Mouse (Mus musculus) kidney, postnatal 36 days (tissue): ENCODE results near the gene Eif4enif1.
"Not testable (repeated sequence)": the region's sequence is repeated elsewhere in the genome, so short reads cannot be mapped to it uniquely, and the experiment has no call there.

Experiments
- DNase-seq, 2 experiments: peaks; one replicate each; pipeline ENCODE4 v3.0.0; 2021 to 2022; ENCODE audit warnings: mixed read lengths in 2 of 2

The Eif4enif1 gene

DNA sequence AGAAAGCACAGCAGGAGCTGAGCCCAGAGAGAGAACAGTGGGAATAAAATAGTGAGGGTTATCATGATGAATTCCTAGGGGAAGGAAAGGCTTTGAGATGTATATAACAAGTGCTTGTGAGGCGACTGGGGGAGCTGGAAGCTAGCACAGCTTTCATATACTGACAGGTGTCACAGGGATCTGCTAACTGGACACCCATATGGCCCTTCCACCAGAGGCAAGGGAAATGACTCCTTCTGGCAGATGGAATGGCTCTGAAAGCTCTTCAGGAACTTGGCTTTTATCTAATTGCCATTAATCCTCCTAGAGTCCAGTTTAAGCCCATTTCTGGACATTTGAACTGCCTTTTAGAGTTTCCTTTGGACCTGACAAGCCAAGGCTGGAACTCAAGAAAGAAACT is 20.2 kb upstream of the Eif4enif1 start:
- not testable (repeated sequence) for DNase-seq

- peak in 1 of 2 experiments; percentile 9 for DNase-seq
Observed at GRCm38 (mm10) chr11:3182707-3183106, 19.5 kb upstream of the Eif4enif1 start.

DNA sequence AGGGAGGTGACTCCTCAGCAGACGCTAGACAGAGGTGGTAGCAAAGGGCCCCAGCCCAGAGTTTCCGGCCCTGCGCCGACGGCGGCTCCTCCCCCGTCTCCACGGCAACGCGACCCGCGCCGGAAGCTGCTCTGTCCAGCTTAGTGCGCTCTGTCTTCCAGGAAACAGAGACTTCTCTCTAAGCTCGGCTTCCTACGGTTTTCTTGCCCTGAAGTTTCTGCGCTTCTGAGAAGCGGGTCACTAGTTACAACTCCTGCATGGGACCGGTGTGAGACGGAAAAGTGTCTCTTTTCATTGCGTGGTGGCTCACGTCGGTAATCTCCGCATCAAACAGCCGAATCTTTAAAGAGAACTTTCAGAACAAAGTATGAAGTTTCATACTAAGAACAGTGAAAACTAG is 8.8 kb upstream of the Eif4enif1 start, which contains the start of gene Sfi1:
TSS of gene Sfi1 (minus strand) at position 101 of the 400 bp plus-strand sequence.
- no peak for DNase-seq

GRCm38 (mm10) chr11:3200636-3201035 is 1.6 kb upstream of the Eif4enif1 start:
- DNase-seq = not testable (repeated sequence)

- DNase-seq = no peak
Observed at GRCm38 (mm10) chr11:3201326-3202230, 614 bp upstream of the Eif4enif1 start.

DNA sequence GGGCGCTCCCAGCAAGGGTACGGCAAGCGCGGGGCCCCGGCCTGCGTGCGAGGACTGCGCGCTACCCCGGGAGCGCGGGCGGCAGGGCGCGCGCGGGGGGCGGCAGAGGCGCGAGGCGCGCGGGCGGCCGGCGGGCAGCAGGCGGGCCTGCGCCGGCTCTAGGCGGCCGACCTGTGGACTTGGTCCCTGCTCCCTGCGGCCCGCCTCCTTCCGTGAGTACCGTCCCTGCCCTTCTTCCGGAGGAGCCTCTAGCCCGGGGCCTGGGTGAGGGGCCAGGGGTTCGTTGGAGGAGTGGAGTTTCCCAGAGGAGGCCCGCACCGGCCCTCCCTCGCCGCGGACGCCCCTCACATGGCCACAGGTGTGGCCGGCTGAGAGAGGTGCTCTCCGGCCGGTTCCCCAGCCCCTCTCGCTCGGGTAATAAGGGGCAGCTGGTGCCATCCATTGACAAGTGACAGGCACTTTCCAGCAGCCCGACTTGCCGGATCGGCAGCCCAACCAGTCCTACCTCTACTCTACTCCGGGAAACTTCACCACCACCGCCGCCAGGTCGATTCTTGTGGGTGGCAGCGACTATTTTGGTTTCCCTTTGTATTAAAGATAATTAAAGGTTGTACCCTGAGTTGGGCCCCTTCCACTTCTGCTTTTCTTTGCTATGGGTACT is 719 bp downstream of the Eif4enif1 start:
- peak; percentile 72 to 82 for DNase-seq

GRCm38 (mm10) chr11:3203771-3204170 is 1.6 kb downstream of the Eif4enif1 start:
- DNase-seq = no peak

GRCm38 (mm10) chr11:3205207-3205606 is 3.0 kb downstream of the Eif4enif1 start:
- DNase-seq = no peak

DNA sequence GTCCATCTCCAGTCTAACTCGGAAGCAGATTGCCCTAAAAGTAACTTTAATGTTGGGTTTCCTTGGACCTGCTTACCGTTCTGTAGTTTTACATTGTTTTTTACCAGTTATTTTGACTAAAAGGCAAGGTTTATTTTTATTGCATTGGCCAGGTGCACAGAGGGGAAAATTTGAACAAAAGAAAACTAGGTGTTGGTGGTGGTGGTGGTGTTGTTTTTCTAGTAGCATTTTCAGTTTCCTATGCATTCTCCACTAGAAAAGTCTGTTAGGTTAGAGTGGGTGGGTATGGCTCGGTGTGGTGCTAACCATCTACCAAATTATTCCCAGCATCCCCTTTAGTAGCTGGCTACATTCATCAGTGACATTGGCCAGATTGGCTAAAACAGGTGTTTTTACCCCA is 4.6 kb downstream of the Eif4enif1 start:
- DNase-seq = no peak

- no peak for DNase-seq
Observed at GRCm38 (mm10) chr11:3212526-3212925, 10.3 kb downstream of the Eif4enif1 start.

- DNase-seq = no peak
Observed at GRCm38 (mm10) chr11:3223105-3223504, 20.9 kb downstream of the Eif4enif1 start.

GRCm38 (mm10) chr11:3227113-3227512 is 24.9 kb downstream of the Eif4enif1 start:
- no peak for DNase-seq

DNA sequence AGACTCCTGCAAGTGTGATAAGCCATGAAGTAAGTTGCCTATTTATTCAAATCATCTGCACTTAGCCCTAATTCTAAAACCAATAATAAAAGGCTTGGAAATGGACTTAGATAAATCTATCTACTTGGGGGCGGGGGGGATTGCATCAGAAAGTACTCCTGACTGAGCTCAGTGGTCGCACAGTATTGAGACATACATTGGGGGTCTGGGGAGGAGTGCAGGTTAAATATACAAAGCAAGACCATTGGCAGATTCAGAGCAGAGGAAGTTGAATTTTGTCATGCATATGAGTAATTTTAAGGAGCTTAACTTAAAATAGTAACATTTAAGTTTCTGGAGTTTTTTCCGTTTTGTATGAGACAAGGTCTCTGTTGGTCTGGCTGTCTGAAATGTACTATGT is 30.1 kb downstream of the Eif4enif1 start:
- no peak for DNase-seq

GRCm38 (mm10) chr11:3233704-3234103 is 31.5 kb downstream of the Eif4enif1 start:
- DNase-seq = no peak

- no peak for DNase-seq
Observed at GRCm38 (mm10) chr11:3235277-3235676, 33.1 kb downstream of the Eif4enif1 start.

- DNase-seq = no peak
Observed at GRCm38 (mm10) chr11:3242395-3242794, 40.2 kb downstream of the Eif4enif1 start.

GRCm38 (mm10) chr11:3243771-3244170 is 41.6 kb downstream of the Eif4enif1 start:
- no peak for DNase-seq

GRCm38 (mm10) chr11:3247387-3247786 is 45.2 kb downstream of the Eif4enif1 start:
- DNase-seq = no peak

DNA sequence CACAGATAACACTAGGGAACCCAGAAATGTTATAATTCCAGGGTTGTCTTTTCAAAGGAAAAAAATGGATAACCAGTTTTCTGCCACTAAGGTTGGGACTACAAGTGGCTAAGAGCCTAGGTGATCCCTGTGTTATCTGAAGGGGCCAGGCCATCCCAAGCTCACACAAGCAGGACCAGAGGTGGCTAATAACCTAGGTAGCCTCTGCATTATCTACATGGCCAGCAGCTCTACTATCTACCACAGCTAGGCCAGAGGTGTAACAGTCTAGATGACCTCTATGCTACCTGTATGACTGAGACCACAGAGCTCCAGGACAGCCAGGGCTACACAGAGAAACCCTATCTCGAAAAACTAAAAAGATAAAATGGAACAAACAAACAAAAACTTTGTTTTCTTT is 57.3 kb downstream of the Eif4enif1 start:
- DNase-seq = no peak

GRCm38 (mm10) chr11:3265291-3266078 is 63.3 kb downstream of the Eif4enif1 start:
- peak in 1 of 2 experiments; percentile 29 for DNase-seq

GRCm38 (mm10) chr11:3266079-3266685 is 64.0 kb downstream of the Eif4enif1 start, which contains the start of gene Drg1:
Gene Drg1, minus strand, starts transcription at chr11:3266415.
- DNase-seq = peak; percentile 95 to 96

- DNase-seq = no peak
Observed at GRCm38 (mm10) chr11:3267133-3267532, 64.9 kb downstream of the Eif4enif1 start.

- DNase-seq = no peak
Observed at GRCm38 (mm10) chr11:3269241-3269640, 67.0 kb downstream of the Eif4enif1 start.
